Comparison of ENCODE assay signal across 20 mouse cellular contexts in the genomic region with DNA sequence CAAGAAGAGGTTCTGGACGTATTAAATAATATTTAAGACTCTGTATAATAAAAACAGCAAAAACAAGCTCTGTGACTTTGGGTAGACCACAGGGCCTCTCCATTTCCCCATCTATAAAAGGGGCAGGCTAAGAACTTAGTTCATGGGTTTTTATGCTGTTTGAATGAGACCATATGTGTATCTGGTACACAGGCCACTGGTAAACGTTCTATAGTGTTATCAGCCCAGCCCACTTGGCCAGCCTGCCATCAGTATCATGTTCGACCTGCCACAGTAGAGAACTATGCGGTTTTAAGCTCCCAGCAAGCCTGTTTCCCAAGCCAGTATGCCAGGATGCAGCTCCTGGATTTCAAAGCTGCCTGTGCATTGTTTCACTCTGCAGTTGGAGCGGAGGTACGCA. TPM values are rescaled to one million over a fixed set of nuclear protein-coding genes. Genes with fewer than 3 reads are reported as not detected.
DNase-seq lines count a peak whose midpoint lies in the region; ATAC-seq and TF ChIP-seq lines count a peak whose summit lies in the region.
"Had no signal": no experiment of that assay in that cellular context is flagged by ENCODE, and none has a peak within 500 bp of the region (broad histone marks: within the 10 kb centered on the region; RNA-seq: fewer than 3 reads in every experiment).

No protein-coding gene starts in this region.

- no peak overlapping the region for H3K4me3 ChIP-seq in heart, embryonic 13.5 days
- H3K4me3 ChIP-seq in MEL (ENCODE audit: control insufficient read depth in 1 of 2, insufficient read depth in 1 of 2, low read depth in 2 of 2, low read length in 2 of 2), result peak overlapping the region; percentile 19 to 22; a peak in 3 of 4 replicates
- H3K4me3 ChIP-seq in liver, embryonic 13.5 days (replicated peaks), result no peak overlapping the region
- H3K4me3 ChIP-seq in midbrain, embryonic 13.5 days (replicated peaks), result no peak overlapping the region
- H3K4me3 ChIP-seq: embryonic facial prominence, embryonic 15.5 days; forebrain, embryonic 15.5 days; hindbrain, embryonic 12.5 days; midbrain, embryonic 10.5 days; myocyte had no signal

- peaks cover 20% of the 10 kb centered on the region for H3K4me1 ChIP-seq in heart, embryonic 13.5 days
- peaks cover 20 to 39% of the 10 kb centered on the region in 2 experiments for H3K4me1 ChIP-seq in MEL (ENCODE audit: control insufficient read depth in 1 of 2, insufficient read depth in 2 of 2, low read length in 2 of 2)
- peaks cover 37% of the 10 kb centered on the region for H3K4me1 ChIP-seq in liver, embryonic 13.5 days (replicated peaks)
- H3K4me1 ChIP-seq in midbrain, embryonic 13.5 days (replicated peaks), result no peaks in the 10 kb centered on the region

- TF ChIP-seq EP300 in MEL (IDR thresholded peaks at IDR 0.05; ENCODE audit: low read depth in 1 of 2, low read length in 2 of 2), result peak; percentile 93 to 94

- H3K79me2 ChIP-seq in MEL (ENCODE audit: control insufficient read depth, insufficient read depth, low read length, poor library complexity), result no peaks in the 10 kb centered on the region

- no peak for DNase-seq in heart, adult 8-10 months (ENCODE audit: low spot score)
- peak; percentile 88 for DNase-seq in MEL (ENCODE audit: low read depth, low spot score)
- peak; percentile 57 for DNase-seq in liver, embryonic 13.5 days
- no peak for DNase-seq in urinary bladder, adult 18-20 months (ENCODE audit: low spot score in 2 of 2)
- DNase-seq in gastrocnemius, adult 18-20 months (ENCODE audit: low spot score), result no peak
- DNase-seq: cerebellum, adult 2 months; heart, adult 18-20 months; kidney, adult 11 months; lung, adult 2 months; right cerebral cortex, adult 18-20 months; spleen, adult 18-20 months had no signal

- 48% methylated on average over 6 of the region's 6 CpGs for WGBS in heart, embryonic 13.5 days
- WGBS in liver, embryonic 13.5 days (ENCODE audit: insufficient replicate concordance), result 38% methylated on average over 6 of the region's 6 CpGs
- WGBS in midbrain, embryonic 13.5 days, result 76% methylated on average over 6 of the region's 6 CpGs

- H3K9me3 ChIP-seq in heart, embryonic 13.5 days, result no peaks in the 10 kb centered on the region
- H3K9me3 ChIP-seq in MEL (replicated peaks; ENCODE audit: insufficient read depth, low read length), result no peaks in the 10 kb centered on the region
- H3K9me3 ChIP-seq in liver, embryonic 13.5 days (replicated peaks), result no peaks in the 10 kb centered on the region
- no peaks in the 10 kb centered on the region for H3K9me3 ChIP-seq in midbrain, embryonic 13.5 days
- H3K9me3 ChIP-seq: embryonic facial prominence, embryonic 15.5 days; forebrain, embryonic 15.5 days; hindbrain, embryonic 12.5 days; midbrain, embryonic 10.5 days had no signal

- no peak for TF ChIP-seq CTCF in MEL (IDR thresholded peaks at IDR 0.05 in 2 of 3, conservative IDR thresholded peaks at IDR 0.05 in 1 of 3; ENCODE audit: control insufficient read depth in 1 of 3, insufficient read depth in 1 of 3, low read depth in 2 of 3, low read length in 3 of 3, poor library complexity in 1 of 3, severe bottlenecking in 1 of 3)

- TF ChIP-seq RAD21 in MEL (IDR thresholded peaks at IDR 0.05; ENCODE audit: low read depth, low read length), result no peak

- H3K4me2 ChIP-seq in heart, embryonic 13.5 days, result no peak overlapping the region
- H3K4me2 ChIP-seq in liver, embryonic 13.5 days, result peak overlapping the region; percentile 26
- no peak overlapping the region for H3K4me2 ChIP-seq in midbrain, embryonic 13.5 days (replicated peaks)
- H3K4me2 ChIP-seq: embryonic facial prominence, embryonic 15.5 days; forebrain, embryonic 15.5 days; hindbrain, embryonic 12.5 days had no signal

- H3K27ac ChIP-seq in heart, embryonic 13.5 days (replicated peaks), result no peak overlapping the region; the same call in 1 of the 2 replicates
- peak overlapping the region; percentile 71 for H3K27ac ChIP-seq in MEL (ENCODE audit: control insufficient read depth, low read depth, low read length)
- H3K27ac ChIP-seq in liver, embryonic 13.5 days, result peak overlapping the region; percentile 77
- H3K27ac ChIP-seq in midbrain, embryonic 13.5 days, result no peak overlapping the region
- H3K27ac ChIP-seq: embryonic facial prominence, embryonic 15.5 days; forebrain, embryonic 15.5 days; hindbrain, embryonic 12.5 days; midbrain, embryonic 10.5 days had no signal

- no peaks in the 10 kb centered on the region for H3K36me3 ChIP-seq in heart, embryonic 13.5 days
- H3K36me3 ChIP-seq in MEL (ENCODE audit: control insufficient read depth in 1 of 2, insufficient read depth in 2 of 2, low read length in 2 of 2), result peaks cover 0 to 32% of the 10 kb centered on the region in 2 experiments; a peak in 2 of 4 replicates
- H3K36me3 ChIP-seq in liver, embryonic 13.5 days, result no peaks in the 10 kb centered on the region
- H3K36me3 ChIP-seq in midbrain, embryonic 13.5 days, result no peaks in the 10 kb centered on the region
- H3K36me3 ChIP-seq: embryonic facial prominence, embryonic 15.5 days; forebrain, embryonic 15.5 days; hindbrain, embryonic 12.5 days; midbrain, embryonic 10.5 days had no signal

- peak in 1 of 2 experiments; percentile 50; a peak in 1 of 4 replicates for TF ChIP-seq POLR2A in MEL (IDR thresholded peaks at IDR 0.05; ENCODE audit: control insufficient read depth in 1 of 2, insufficient read depth in 1 of 2, low read depth in 1 of 2, low read length in 2 of 2, poor library complexity in 1 of 2)

- H3K27me3 ChIP-seq in heart, embryonic 13.5 days (replicated peaks), result no peaks in the 10 kb centered on the region
- H3K27me3 ChIP-seq in MEL (ENCODE audit: control insufficient read depth in 1 of 2, insufficient read depth in 2 of 2, low read length in 2 of 2), result no peaks in the 10 kb centered on the region; a peak in 1 of 4 replicates
- H3K27me3 ChIP-seq in liver, embryonic 13.5 days, result 0 out of 2 replicates have a peak, but pooled peaks cover 3% of the 10 kb centered on the region
- H3K27me3 ChIP-seq in midbrain, embryonic 13.5 days, result no peaks in the 10 kb centered on the region
- H3K27me3 ChIP-seq: embryonic facial prominence, embryonic 15.5 days; forebrain, embryonic 15.5 days; hindbrain, embryonic 12.5 days had no signal

- no peak for ATAC-seq in heart, embryonic 13.5 days (ENCODE audit: extremely low read depth, insufficient number of reproducible peaks, low FRiP score, low TSS enrichment)
- peak; percentile 85 for ATAC-seq in erythroid progenitor cell, adult 5-6 weeks (replicated peaks; ENCODE audit: low FRiP score, poor library complexity, severe bottlenecking)
- ATAC-seq in liver, embryonic 13.5 days (ENCODE audit: low read depth), result peak; percentile 93
- ATAC-seq in midbrain, embryonic 13.5 days, result no peak
- ATAC-seq: forebrain, embryonic 15.5 days had no signal

- peak overlapping the region; percentile 33; the same call in 1 of the 2 replicates for H3K9ac ChIP-seq in heart, embryonic 13.5 days
- peak overlapping the region; percentile 45 for H3K9ac ChIP-seq in MEL (ENCODE audit: control insufficient read depth, low read depth, low read length, poor library complexity, severe bottlenecking)
- H3K9ac ChIP-seq in liver, embryonic 13.5 days, result peak overlapping the region; percentile 27
- H3K9ac ChIP-seq in midbrain, embryonic 13.5 days (replicated peaks), result no peak overlapping the region
- H3K9ac ChIP-seq: embryonic facial prominence, embryonic 15.5 days; forebrain, embryonic 15.5 days; hindbrain, embryonic 12.5 days had no signal

TF ChIP-seq in MEL, 35 proteins besides CTCF, POLR2A, EP300 and RAD21 (continues in another document):
- no peak; the same call in 1 of the 2 replicates for TF ChIP-seq ZMIZ1 (IDR thresholded peaks at IDR 0.05; ENCODE audit: low read depth, low read length)
- TF ChIP-seq POLR2AphosphoS5 (IDR thresholded peaks at IDR 0.05; ENCODE audit: borderline replicate concordance, low read depth, low read length), result no peak
- peak; percentile 91 for TF ChIP-seq TCF12 (IDR thresholded peaks at IDR 0.05; ENCODE audit: low read depth, low read length)

RNA-seq across cellular contexts. Expression of gene Cib4, which starts 27.1 kb away (rescaled TPM):
- not detected in 2 replicates for polyA plus RNA-seq in heart, embryonic 13.5 days (2015; fragmentation: Nextera tagmentation; extraction: Ambion mirVana)
- total RNA-seq in heart, adult 8-10 months (2022), result not detected
- not detected in 2 replicates for total RNA-seq in MEL (2012; rRNA removed)
- not detected for polyA plus RNA-seq in MEL (2012; ENCODE audit: insufficient read depth in 1 of 2, insufficient read length in 2 of 2, low read depth in 1 of 2, low replicate concordance in 2 of 2, missing spikeins in 1 of 2)
- not detected in 2 replicates for total RNA-seq in erythroid progenitor cell, adult 5-6 weeks (2015; ENCODE audit: low replicate concordance)
- not detected in 2 replicates for total RNA-seq in erythroid progenitor cell, adult 5-6 weeks (2017; ENCODE audit: low replicate concordance)
- not detected in 2 replicates for polyA plus RNA-seq in liver, embryonic 13.5 days (2015; fragmentation: Nextera tagmentation; extraction: Ambion mirVana)
- not detected in 2 replicates for polyA plus RNA-seq in midbrain, embryonic 13.5 days (2015; fragmentation: Nextera tagmentation; extraction: Ambion mirVana)
- not detected for total RNA-seq in gastrocnemius, adult 18-20 months (2021)
- total RNA-seq: gastrocnemius, adult 8-10 months; heart, adult 18-20 months had no signal
- polyA plus RNA-seq: cerebellum, adult 2 months; forebrain, embryonic 15.5 days; hindbrain, embryonic 12.5 days; midbrain, embryonic 10.5 days; myocyte had no signal

RNA-seq across cellular contexts. Expression of gene 1700001C02Rik, which starts 52.7 kb away (rescaled TPM):
- not detected in 2 replicates for polyA plus RNA-seq in heart, embryonic 13.5 days (2015; fragmentation: Nextera tagmentation; extraction: Ambion mirVana)
- total RNA-seq in heart, adult 8-10 months (2022), result not detected
- total RNA-seq in MEL (2012; rRNA removed), result not detected in 2 replicates
- not detected for polyA plus RNA-seq in MEL (2012; ENCODE audit: insufficient read depth in 1 of 2, insufficient read length in 2 of 2, low read depth in 1 of 2, low replicate concordance in 2 of 2, missing spikeins in 1 of 2)
- total RNA-seq in erythroid progenitor cell, adult 5-6 weeks (2015; ENCODE audit: low replicate concordance), result not detected in 2 replicates
- total RNA-seq in erythroid progenitor cell, adult 5-6 weeks (2017; ENCODE audit: low replicate concordance), result not detected in 2 replicates
- polyA plus RNA-seq in liver, embryonic 13.5 days (2015; fragmentation: Nextera tagmentation; extraction: Ambion mirVana), result not detected in 2 replicates
- 0.48 TPM in 1 of 2 replicates, not detected in the other for polyA plus RNA-seq in midbrain, embryonic 13.5 days (2015; fragmentation: Nextera tagmentation; extraction: Ambion mirVana)
- not detected for total RNA-seq in gastrocnemius, adult 18-20 months (2021)
- total RNA-seq: gastrocnemius, adult 8-10 months; heart, adult 18-20 months had no signal
- polyA plus RNA-seq: midbrain, embryonic 10.5 days; myocyte had no signal

RNA-seq across cellular contexts. Expression of gene Otof, which starts 56.8 kb away (rescaled TPM):
- polyA plus RNA-seq in heart, embryonic 13.5 days (2015; fragmentation: Nextera tagmentation; extraction: Ambion mirVana), result 0.08 and 0.16 TPM in 2 replicates
- total RNA-seq in heart, adult 8-10 months (2022), result under 1 TPM in 1 of 4 experiments, not detected in 3; 0.03 TPM
- total RNA-seq in MEL (2012; rRNA removed), result not detected in 2 replicates
- polyA plus RNA-seq in MEL (2012; ENCODE audit: insufficient read depth in 1 of 2, insufficient read length in 2 of 2, low read depth in 1 of 2, low replicate concordance in 2 of 2, missing spikeins in 1 of 2), result under 1 TPM in 1 of 2 experiments, not detected in 1; 0.01 TPM
- not detected in 2 replicates for total RNA-seq in erythroid progenitor cell, adult 5-6 weeks (2015; ENCODE audit: low replicate concordance)
- not detected in 2 replicates for total RNA-seq in erythroid progenitor cell, adult 5-6 weeks (2017; ENCODE audit: low replicate concordance)
- 0.02 TPM in 1 of 2 replicates, not detected in the other for polyA plus RNA-seq in liver, embryonic 13.5 days (2015; fragmentation: Nextera tagmentation; extraction: Ambion mirVana)
- 1.2 and 1.6 TPM in 2 replicates for polyA plus RNA-seq in midbrain, embryonic 13.5 days (2015; fragmentation: Nextera tagmentation; extraction: Ambion mirVana)
- under 1 TPM; 0.07 to 0.19 TPM for total RNA-seq in gastrocnemius, adult 18-20 months (2021)
- total RNA-seq: heart, adult 18-20 months had no signal
- polyA plus RNA-seq: myocyte had no signal

Comparison
In these comparisons a context has a peak if more than half of its experiments do, and no peak if none do; other contexts are left out.
1. ATAC-seq: peak in erythroid progenitor cell, adult 5-6 weeks (single experiment) and liver, embryonic 13.5 days (single experiment); none in heart, embryonic 13.5 days (single experiment) and midbrain, embryonic 13.5 days (single experiment).
2. H3K27ac ChIP-seq: peak in MEL (single experiment) and liver, embryonic 13.5 days (single experiment); none in heart, embryonic 13.5 days (single experiment) and midbrain, embryonic 13.5 days (single experiment).
3. H3K4me3 ChIP-seq: peak in MEL (2 of 2); none in heart, embryonic 13.5 days (single experiment), liver, embryonic 13.5 days (single experiment) and midbrain, embryonic 13.5 days (single experiment).
4. DNase-seq: peak in MEL (single experiment) and liver, embryonic 13.5 days (single experiment); none in heart, adult 8-10 months (single experiment), urinary bladder, adult 18-20 months (0 of 2) and gastrocnemius, adult 18-20 months (single experiment).